Comparison of ENCODE assay signal across 7 mouse cellular contexts in genomic region chr9:63896073-63896807, GRCm38 (mm10).
DNase-seq lines count a peak whose midpoint lies in the region; ATAC-seq lines count a peak whose summit lies in the region.

No protein-coding gene starts in this region.

- WGBS in embryonic facial prominence, embryonic 10.5 days, result 40% methylated on average over 15 of the region's 15 CpGs
- WGBS in heart, embryonic 16.5 days, result 9% methylated on average over 15 of the region's 15 CpGs
- WGBS in limb, embryonic 15.5 days, result 7% methylated on average over 15 of the region's 15 CpGs
- 53% methylated on average over 15 of the region's 15 CpGs for WGBS in hindbrain, embryonic 11.5 days

- peaks cover 23% of the 10 kb centered on the region for H3K4me1 ChIP-seq in embryonic facial prominence, embryonic 10.5 days
- H3K4me1 ChIP-seq in heart, embryonic 16.5 days (ENCODE audit: control insufficient read depth, insufficient read depth, low read length), result peaks cover 24% of the 10 kb centered on the region
- peaks cover 35% of the 10 kb centered on the region for H3K4me1 ChIP-seq in limb, embryonic 15.5 days
- H3K4me1 ChIP-seq in hindbrain, embryonic 11.5 days (replicated peaks; ENCODE audit: control insufficient read depth, insufficient read depth, low read length), result no peaks in the 10 kb centered on the region

- DNase-seq in Muller cell, postnatal 12 days (ENCODE audit: inconsistent ontology term), result peak; percentile 98
- peak; percentile 57 for DNase-seq in embryonic facial prominence, embryonic 10.5 days (ENCODE audit: low spot score)
- DNase-seq in hindbrain, embryonic 11.5 days (ENCODE audit: low spot score), result no peak
- no peak for DNase-seq in T-cell, adult 2 months (ENCODE audit: low spot score)

- no peaks in the 10 kb centered on the region for H3K9me3 ChIP-seq in embryonic facial prominence, embryonic 10.5 days
- no peaks in the 10 kb centered on the region for H3K9me3 ChIP-seq in heart, embryonic 16.5 days (replicated peaks; ENCODE audit: control insufficient read depth, low read length)
- H3K9me3 ChIP-seq in limb, embryonic 15.5 days, result no peaks in the 10 kb centered on the region
- no peaks in the 10 kb centered on the region for H3K9me3 ChIP-seq in hindbrain, embryonic 11.5 days (ENCODE audit: control insufficient read depth, low read length)

- H3K9ac ChIP-seq in heart, embryonic 16.5 days (ENCODE audit: low read length), result peak overlapping the region; percentile 3; the same call in 1 of the 2 replicates
- H3K9ac ChIP-seq in limb, embryonic 15.5 days, result no peak overlapping the region
- H3K9ac ChIP-seq in hindbrain, embryonic 11.5 days (ENCODE audit: low read depth, low read length), result no peak overlapping the region

- peak overlapping the region; percentile 40 for H3K27ac ChIP-seq in embryonic facial prominence, embryonic 10.5 days (replicated peaks)
- H3K27ac ChIP-seq in heart, embryonic 16.5 days (ENCODE audit: low read length), result peak overlapping the region; percentile 96
- peak overlapping the region; percentile 84 for H3K27ac ChIP-seq in limb, embryonic 15.5 days
- H3K27ac ChIP-seq in hindbrain, embryonic 11.5 days (ENCODE audit: low read depth, low read length), result no peak overlapping the region

- H3K36me3 ChIP-seq in embryonic facial prominence, embryonic 10.5 days (replicated peaks), result no peaks in the 10 kb centered on the region
- no peaks in the 10 kb centered on the region for H3K36me3 ChIP-seq in heart, embryonic 16.5 days (ENCODE audit: control insufficient read depth, insufficient read depth)
- no peaks in the 10 kb centered on the region for H3K36me3 ChIP-seq in limb, embryonic 15.5 days
- no peaks in the 10 kb centered on the region for H3K36me3 ChIP-seq in hindbrain, embryonic 11.5 days (ENCODE audit: control insufficient read depth, insufficient read depth, low read length)

- no peaks in the 10 kb centered on the region for H3K27me3 ChIP-seq in embryonic facial prominence, embryonic 10.5 days (replicated peaks; ENCODE audit: low read depth, poor library complexity, severe bottlenecking)
- no peaks in the 10 kb centered on the region for H3K27me3 ChIP-seq in heart, embryonic 16.5 days (ENCODE audit: control insufficient read depth, insufficient read depth, low read length)
- H3K27me3 ChIP-seq in limb, embryonic 15.5 days, result no peaks in the 10 kb centered on the region
- no peaks in the 10 kb centered on the region for H3K27me3 ChIP-seq in hindbrain, embryonic 11.5 days (ENCODE audit: control insufficient read depth, insufficient read depth, low read length)

- H3K4me3 ChIP-seq in embryonic facial prominence, embryonic 10.5 days, result no peak overlapping the region
- no peak overlapping the region for H3K4me3 ChIP-seq in heart, embryonic 16.5 days (ENCODE audit: low read length)
- H3K4me3 ChIP-seq in limb, embryonic 15.5 days, result no peak overlapping the region
- no peak overlapping the region for H3K4me3 ChIP-seq in hindbrain, embryonic 11.5 days (ENCODE audit: low read depth, low read length)

- H3K4me2 ChIP-seq in heart, embryonic 16.5 days (ENCODE audit: low read depth, low read length), result peak overlapping the region; percentile 26; the same call in 1 of the 2 replicates
- peak overlapping the region; percentile 25 for H3K4me2 ChIP-seq in limb, embryonic 15.5 days
- H3K4me2 ChIP-seq in hindbrain, embryonic 11.5 days (replicated peaks; ENCODE audit: low read depth, low read length), result no peak overlapping the region

- peak; percentile 92 for ATAC-seq in heart, embryonic 16.5 days (replicated peaks; ENCODE audit: extremely low read depth, insufficient read depth, low FRiP score)
- peak; percentile 92 for ATAC-seq in limb, embryonic 15.5 days (ENCODE audit: insufficient number of reproducible peaks, low FRiP score, low TSS enrichment, low read depth)
- no peak for ATAC-seq in erythroid progenitor cell, adult 5-6 weeks (replicated peaks; ENCODE audit: low FRiP score, poor library complexity, severe bottlenecking)
- ATAC-seq in hindbrain, embryonic 11.5 days (ENCODE audit: low FRiP score), result no peak

Comparison
In these comparisons a context has a peak if more than half of its experiments do, and no peak if none do; other contexts are left out.
1. DNase-seq: peak in Muller cell, postnatal 12 days (single experiment) and embryonic facial prominence, embryonic 10.5 days (single experiment); none in hindbrain, embryonic 11.5 days (single experiment) and T-cell, adult 2 months (single experiment).
2. ATAC-seq: peak in heart, embryonic 16.5 days (single experiment) and limb, embryonic 15.5 days (single experiment); none in erythroid progenitor cell, adult 5-6 weeks (single experiment) and hindbrain, embryonic 11.5 days (single experiment).